Mouse (Mus musculus): Measurements from ENCODE around the gene Tcam1.

- TF ChIP-seq CTCF (IDR thresholded peaks at IDR 0.05; ENCODE audit: insufficient read depth, low read depth, low read length) (no peak), POLR2A (IDR thresholded peaks at IDR 0.05; ENCODE audit: insufficient read depth, low read depth, low read length) (no peak)
Measured at GRCm38 (mm10) chr11:106332458-106332857, 56.0 kb downstream of the Tcam1 start.

All from olfactory bulb, adult 2 months (tissue).